Mouse (Mus musculus) left cerebral cortex, adult 2 months (tissue): ENCODE measurements around the gene Tcaf3. TPM values are rescaled to one million over a fixed set of nuclear protein-coding genes. Genes with fewer than 3 reads are reported as not detected.

ENCODE experiments used
- DNase-seq, 2 experiments: peaks; one replicate each; pipeline ENCODE4 v3.0.0; 2021 to 2022; ENCODE audit warnings: low spot score in 2 of 2, mixed read lengths in 1 of 2; ENCODE audit errors: extremely low spot score in 1 of 2
- H3K27ac ChIP-seq: fragments of 200-600 bp; 2 replicates; pipeline ENCODE4 v1.8.1; 2022
- H3K4me3 ChIP-seq: fragments of 200-600 bp; 2 replicates; pipeline ENCODE4 v1.8.1; 2022
- CTCF ChIP-seq: fragments of 200-600 bp; IDR thresholded peaks from 2 replicates; pipeline ENCODE4 v1.8.1; 2022; ENCODE audit warnings: antibody characterized with exemption, mild to moderate bottlenecking, moderate library complexity
- intact Hi-C: fragments of 180-260 bp; cut with DNase I; formaldehyde crosslinking; loops from one replicate; pipeline ENCODE4 v1.15.1; 2025
- total RNA-seq, 2 experiments: library from RNA; stranded (reverse); gene quantifications; 2 replicates each; pipeline ENCODE4 v1.2.3; 2021

Tcaf3 gene
- total RNA-seq, 2 experiments from 2014 or later = not detected

DNA sequence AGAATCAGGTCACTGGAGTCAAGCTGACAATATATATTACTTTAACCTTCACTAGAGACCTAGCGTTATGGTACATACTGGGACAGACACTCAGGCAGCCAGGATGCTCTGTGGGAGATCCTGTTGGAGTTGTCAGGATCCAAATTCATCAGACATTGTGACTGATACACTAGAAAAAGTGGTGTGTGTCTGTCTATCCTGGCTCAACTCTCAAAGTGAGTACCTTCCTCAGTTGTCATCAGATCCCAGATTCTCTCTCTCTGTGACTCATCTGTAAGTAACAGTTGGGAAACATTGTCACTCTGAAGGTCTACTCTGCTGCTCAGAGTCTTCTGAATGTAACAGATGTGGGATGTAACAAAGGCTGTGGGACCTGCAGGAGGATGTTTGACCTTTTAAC, 57.8 kb downstream of the Tcaf3 start:
- Histone ChIP-seq H3K27ac (no peak overlapping the region), H3K4me3 (no peak overlapping the region)
- intact Hi-C loops = no loop called here
- TF ChIP-seq CTCF = no peak
- no peak for DNase-seq

Other genes starting within 250 kb of the Tcaf3 start
- gene Zyx, start 248.1 kb downstream of the Tcaf3 start, total RNA-seq = 10 to 100 TPM; 47.6 to 47.8 TPM
- gene Epha1, start 224.4 kb downstream of the Tcaf3 start, total RNA-seq = under 1 TPM; 0.12 to 0.29 TPM
- not detected for gene Tas2r143, start 197.5 kb downstream of the Tcaf3 start, total RNA-seq
- not detected for gene Tas2r135, start 192.3 kb downstream of the Tcaf3 start, total RNA-seq
- not detected for gene Tas2r126, start 163.2 kb downstream of the Tcaf3 start, total RNA-seq
- not detected for gene Olfr458, start 132.5 kb downstream of the Tcaf3 start, total RNA-seq
- gene Olfr457, start 121.4 kb downstream of the Tcaf3 start, total RNA-seq = not detected
- not detected for gene Olfr456, start 110.5 kb downstream of the Tcaf3 start, total RNA-seq
- gene Olfr455, start 50.1 kb downstream of the Tcaf3 start, total RNA-seq = not detected
- under 1 TPM; 0.68 to 0.84 TPM for gene Tcaf2, start 47.6 kb upstream of the Tcaf3 start, total RNA-seq
- 100 to 1,000 TPM; 231 to 242 TPM for gene Tcaf1, start 112.4 kb upstream of the Tcaf3 start, total RNA-seq
- not detected for gene Olfr453, start 141.7 kb upstream of the Tcaf3 start, total RNA-seq
- not detected for gene Olfr38, start 158.7 kb upstream of the Tcaf3 start, total RNA-seq
- gene Olfr452, start 187.4 kb upstream of the Tcaf3 start, total RNA-seq = not detected
- gene Olfr450, start 214.2 kb upstream of the Tcaf3 start, total RNA-seq = not detected
- gene Olfr449, start 236.7 kb upstream of the Tcaf3 start, total RNA-seq = not detected